Mouse (Mus musculus) cerebellum, adult 2 months (tissue): ENCODE measurements around the gene Dock1.

Experiments used
- CTCF ChIP-seq: fragments of 200-500 bp; IDR thresholded peaks from 2 replicates; pipeline ENCODE4 v1.5.1; 2011; ENCODE audit warnings: low read depth, mild to moderate bottlenecking, control low read depth, low read length, moderate library complexity, borderline replicate concordance; ENCODE audit not compliant: insufficient read depth
- POLR2A ChIP-seq: fragments of 200-500 bp; IDR thresholded peaks from 2 replicates; pipeline ENCODE4 v1.6.1; 2011; ENCODE audit warnings: low read length, control low read depth, borderline replicate concordance; ENCODE audit not compliant: insufficient read depth

GRCm38 (mm10) chr7:134872511-134872910 is 202.1 kb downstream of the Dock1 start:
- TF ChIP-seq POLR2A = no peak
- TF ChIP-seq CTCF = no peak
